Mouse (Mus musculus) thymus, postnatal 4 days (tissue): ENCODE results near the gene Gm10338.
"Not testable (repeated sequence)": the region's sequence is repeated elsewhere in the genome, so short reads cannot be mapped to it uniquely, and the experiment has no call there.

Experiments used
- DNase-seq: peaks from one replicate; pipeline ENCODE4 v3.0.0; 2021

Gene Gm10338

GRCm38 (mm10) chr14:7595492-7595891 lies at the start of gene Gm10338:
Gene Gm10338 (minus strand): TSS chr14:7595592.
- DNase-seq: not testable (repeated sequence)

GRCm38 (mm10) chr14:7643872-7644271 lies 48.5 kb upstream of the Gm10338 start, which contains the start of gene Gm10128:
Gene Gm10128 (minus strand): TSS chr14:7643972.
- DNase-seq: not testable (repeated sequence)

GRCm38 (mm10) chr14:7568382-7568781 lies 27.0 kb downstream of the Gm10338 start, which contains the start of gene Gm3558:
Gene Gm3558 (minus strand): TSS chr14:7568566.
- not testable (repeated sequence) for DNase-seq

GRCm38 (mm10) chr14:7567890-7568289 lies 27.5 kb downstream of the Gm10338 start:
- not testable (repeated sequence) for DNase-seq

GRCm38 (mm10) chr14:7567266-7567665 lies 28.1 kb downstream of the Gm10338 start:
- DNase-seq: peak; percentile 8
